Mouse (Mus musculus): ENCODE results near the gene Fgf4.

- no peak for TF ChIP-seq POLR2A (IDR thresholded peaks at IDR 0.05; ENCODE audit: borderline replicate concordance, insufficient read depth, low read length)
- no peak for TF ChIP-seq CTCF (IDR thresholded peaks at IDR 0.05; ENCODE audit: borderline replicate concordance, insufficient read depth, low read depth, low read length)
Observed at GRCm38 (mm10) chr7:144847067-144847466, at the start of gene Fgf4.
